Mouse (Mus musculus) CH12.LX (cell line): ENCODE measurements around the gene Gpr183.
A peak's percentile ranks its signal among the peaks of the same experiment; 100 is the strongest.

ENCODE experiments used
- CTCF ChIP-seq, 2 experiments: IDR thresholded peaks in 1 of 2; conservative IDR thresholded peaks in 1 of 2; 2 replicates each; pipeline ENCODE4 v1.5.1; 2011 to 2012; ENCODE audit warnings: low read depth in 2 of 2, low read length in 2 of 2, improper control_type of control experiment in 1 of 2, inconsistent platforms in 1 of 2, mild to moderate bottlenecking in 1 of 2, moderate library complexity in 1 of 2
- E2F4 ChIP-seq: IDR thresholded peaks from 2 replicates; pipeline ENCODE4 v1.6.1; 2011; ENCODE audit warnings: low read depth, low read length, improper control_type of control experiment; ENCODE audit not compliant: insufficient replicate concordance
- HCFC1 ChIP-seq: IDR thresholded peaks from 2 replicates; pipeline ENCODE4 v1.6.1; 2012; ENCODE audit warnings: low read depth, mild to moderate bottlenecking, inconsistent platforms, low read length, improper control_type of control experiment
- IRF4 ChIP-seq: IDR thresholded peaks from 2 replicates; pipeline ENCODE4 v1.6.1; 2014; ENCODE audit warnings: low read depth, mild to moderate bottlenecking, inconsistent platforms, low read length, improper control_type of control experiment
- KAT2A ChIP-seq: IDR thresholded peaks from 2 replicates; pipeline ENCODE4 v1.6.1; 2012; ENCODE audit warnings: low read length, improper control_type of control experiment, inconsistent platforms; ENCODE audit not compliant: insufficient replicate concordance
- MEF2A ChIP-seq: IDR thresholded peaks from 2 replicates; pipeline ENCODE4 v1.6.1; 2014; ENCODE audit warnings: low read depth, mild to moderate bottlenecking, inconsistent platforms, low read length, improper control_type of control experiment, borderline replicate concordance
- NRF1 ChIP-seq: IDR thresholded peaks from 2 replicates; pipeline ENCODE4 v1.6.1; 2014; ENCODE audit warnings: low read depth, mild to moderate bottlenecking, inconsistent platforms, low read length, improper control_type of control experiment, moderate library complexity
- TBP ChIP-seq: conservative IDR thresholded peaks from 2 replicates; pipeline ENCODE4 v1.6.1; 2011; ENCODE audit warnings: low read depth, low read length, improper control_type of control experiment
- TCF12 ChIP-seq: IDR thresholded peaks from 2 replicates; pipeline ENCODE4 v1.6.1; 2014; ENCODE audit warnings: low read depth, mild to moderate bottlenecking, inconsistent platforms, low read length, improper control_type of control experiment
- ZNF384 ChIP-seq: IDR thresholded peaks from 2 replicates; pipeline ENCODE4 v1.6.1; 2012; ENCODE audit warnings: low read depth, low read length, improper control_type of control experiment, inconsistent platforms

GRCm38 (mm10) chr14:121919752-121920151 is 45.2 kb downstream of the Gpr183 start:
- no peak for TF ChIP-seq E2F4
- no peak for TF ChIP-seq NRF1
- TF ChIP-seq ZNF384: peak; percentile 45; the same call in 1 of the 2 replicates
- TF ChIP-seq CTCF (conservative IDR thresholded peaks at IDR 0.05 in 1 of 2, IDR thresholded peaks at IDR 0.05 in 1 of 2; ENCODE audit: low read depth in 2 of 2, low read length in 2 of 2): peak; percentile 69 to 91
- no peak for TF ChIP-seq TBP
- TF ChIP-seq HCFC1: no peak
- TF ChIP-seq IRF4: 0 out of 2 replicates have a peak, but pooled peaks have one; percentile 32
- TF ChIP-seq TCF12: no peak
- TF ChIP-seq KAT2A: no peak
- TF ChIP-seq MEF2A: 0 out of 2 replicates have a peak, but pooled peaks have one; percentile 17
